Mouse (Mus musculus) urinary bladder, postnatal 25 days (tissue): ENCODE results near the gene Cdkn2d.
"Not testable (repeated sequence)": the region's sequence is repeated elsewhere in the genome, so short reads cannot be mapped to it uniquely, and the experiment has no call there.

Source experiments
- DNase-seq: peaks from one replicate; pipeline ENCODE4 v3.0.0; 2022; ENCODE audit warnings: low spot score

The Cdkn2d gene

GRCm38 (mm10) chr9:21291022-21291787 lies at the start of gene Cdkn2d:
Cdkn2d (minus strand) TSS chr9:21291407.
- DNase-seq, result peak; percentile 97

DNA sequence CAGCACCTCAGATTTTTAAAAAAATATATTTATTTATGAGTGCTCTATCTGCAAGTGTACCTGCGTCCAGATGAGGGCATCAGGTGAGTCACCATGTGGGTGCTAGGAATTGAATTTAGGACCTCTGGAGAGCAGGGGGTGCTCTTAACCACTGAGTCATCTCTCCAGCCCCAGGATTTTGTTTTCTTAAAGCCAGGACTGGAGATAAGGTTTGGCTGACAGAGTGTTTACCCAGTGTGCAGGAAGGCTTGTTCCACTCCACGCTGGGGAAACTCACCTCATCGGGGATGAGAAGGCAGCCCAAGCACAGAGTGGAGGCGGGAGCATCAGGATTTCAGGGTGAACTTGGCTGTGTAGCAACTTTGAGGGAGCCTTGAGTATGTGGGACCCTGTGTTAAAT lies 49.2 kb upstream of the Cdkn2d start:
- DNase-seq, result no peak

GRCm38 (mm10) chr9:21337652-21338051 lies 46.4 kb upstream of the Cdkn2d start:
- DNase-seq, result peak; percentile 74

DNA sequence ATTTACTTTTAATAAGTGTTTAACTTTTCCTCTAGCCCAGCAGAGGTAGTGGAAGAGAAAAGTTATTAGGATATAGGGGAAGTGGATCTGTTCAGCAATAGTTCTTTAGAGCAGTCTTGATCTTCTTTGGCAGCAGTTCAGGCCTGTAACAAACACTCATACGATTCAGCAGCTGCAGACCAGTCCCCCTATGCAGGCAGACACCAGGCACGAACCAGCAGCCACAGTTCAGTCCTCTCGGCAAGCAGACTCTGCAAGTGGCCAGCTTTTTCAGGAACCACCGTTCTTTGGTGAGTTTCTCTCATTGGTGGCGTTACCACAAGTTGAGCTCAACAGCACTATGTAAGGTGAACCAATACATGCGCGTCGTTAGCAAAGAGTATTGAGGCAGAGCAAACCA lies 45.3 kb upstream of the Cdkn2d start:
- DNase-seq, result no peak

DNA sequence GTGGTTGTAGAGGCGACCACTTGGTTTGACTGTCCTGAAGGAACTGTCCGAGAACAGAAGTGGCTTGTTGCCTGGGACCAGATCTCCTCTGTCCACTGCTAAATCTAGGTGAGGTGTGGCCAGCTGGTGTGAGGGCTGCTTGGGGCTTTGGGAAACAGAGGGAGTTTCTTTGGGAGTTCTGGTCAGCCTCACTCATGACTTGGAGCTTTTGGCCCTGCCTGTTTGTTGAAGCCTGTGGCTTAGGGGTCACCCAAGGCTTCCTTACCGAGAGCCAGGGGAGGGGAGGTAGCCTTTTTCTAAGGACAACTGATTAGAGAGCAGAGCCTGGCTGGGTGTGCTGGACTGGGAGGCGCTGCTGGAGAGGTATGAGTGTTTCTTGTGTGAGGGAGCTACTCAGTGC lies 44.2 kb upstream of the Cdkn2d start:
- DNase-seq, result no peak

GRCm38 (mm10) chr9:21334747-21335146 lies 43.5 kb upstream of the Cdkn2d start:
- DNase-seq, result no peak

DNA sequence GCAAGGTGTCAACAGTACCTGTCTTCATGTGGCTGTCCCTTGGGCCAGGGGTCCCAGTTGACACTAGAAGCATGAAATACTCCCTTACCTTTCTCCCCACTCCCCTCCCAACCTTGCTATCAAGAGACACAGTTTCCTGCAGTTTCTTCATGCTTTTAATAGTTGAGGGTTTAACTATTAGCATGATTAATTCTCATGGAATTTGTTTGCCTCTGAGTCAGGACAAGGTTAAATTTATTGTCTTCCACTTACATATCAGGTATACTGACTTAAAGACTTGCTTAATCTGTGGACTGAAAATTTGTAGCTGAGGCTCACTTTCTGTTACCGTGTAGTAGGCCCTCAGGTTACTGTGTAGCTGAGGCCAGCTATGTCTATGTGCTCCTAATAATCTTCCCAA lies 42.3 kb upstream of the Cdkn2d start:
- no peak for DNase-seq

- DNase-seq, result no peak
Observed at GRCm38 (mm10) chr9:21332161-21333061, 41.2 kb upstream of the Cdkn2d start.

DNA sequence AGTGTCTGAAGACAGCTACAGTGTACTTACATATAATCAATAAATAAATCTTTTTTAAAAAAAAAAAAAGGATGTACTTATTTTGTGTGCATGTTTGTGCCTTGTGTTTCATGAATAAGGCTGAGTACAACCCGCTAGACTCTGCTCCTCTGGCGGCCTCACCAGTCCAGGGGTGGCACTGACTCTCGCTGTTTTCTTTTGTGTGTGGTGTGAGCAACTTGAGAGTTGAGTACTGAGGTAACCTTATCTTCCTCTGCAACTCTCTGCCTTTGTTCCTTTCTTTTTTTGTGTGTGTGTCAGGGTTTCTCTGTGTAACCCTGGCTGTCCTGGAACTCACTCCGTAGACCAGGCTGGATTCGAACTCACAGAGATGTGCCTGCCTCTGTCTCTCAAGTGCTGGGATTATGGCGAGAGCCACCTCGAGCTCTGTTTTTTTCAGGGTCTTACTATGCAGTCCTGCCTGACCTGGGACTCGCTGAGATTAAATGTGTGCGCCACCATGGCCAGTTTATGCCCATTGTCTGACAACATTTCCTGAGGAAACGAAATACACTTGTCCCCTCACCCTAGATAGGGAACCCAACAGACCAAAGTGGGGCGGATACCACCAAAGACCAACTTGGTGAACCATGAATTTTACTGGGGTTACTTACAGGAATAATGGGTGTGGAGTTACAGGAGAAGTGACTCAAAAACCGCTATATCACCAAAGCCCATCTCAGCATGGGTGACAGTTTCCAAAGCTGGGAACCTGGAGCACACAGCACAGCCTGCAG lies 40.3 kb upstream of the Cdkn2d start:
- no peak for DNase-seq

DNA sequence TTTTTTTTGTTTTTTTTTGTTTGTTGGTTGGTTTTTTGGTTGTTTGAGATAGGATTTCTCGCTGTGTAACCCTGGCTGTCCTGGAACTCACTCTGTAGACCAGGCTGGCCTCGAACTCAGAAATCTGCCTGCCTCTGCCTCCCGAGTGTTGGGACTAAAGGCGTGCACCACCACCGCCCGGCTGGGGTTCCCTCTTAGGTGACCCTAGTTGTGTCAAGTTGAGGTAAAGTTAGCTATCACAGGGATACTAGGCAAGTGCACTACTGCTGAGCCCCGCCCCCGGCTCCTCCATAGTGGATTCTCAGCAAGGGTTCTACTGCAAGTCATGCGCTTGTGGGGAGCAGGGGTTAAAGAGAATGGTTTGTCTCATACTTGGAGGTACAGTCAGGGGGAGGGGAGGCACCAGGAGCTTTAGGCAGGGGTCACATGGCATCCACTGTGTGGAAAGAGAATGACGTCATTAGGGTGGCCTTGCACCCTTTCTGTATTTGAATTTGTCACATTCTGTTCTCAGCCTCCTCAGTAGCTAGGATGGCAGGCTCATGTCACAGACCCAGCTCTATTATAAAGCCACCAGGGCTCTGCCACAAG lies 38.6 kb upstream of the Cdkn2d start:
- no peak for DNase-seq

GRCm38 (mm10) chr9:21329041-21329440 lies 37.8 kb upstream of the Cdkn2d start:
- DNase-seq, result no peak

GRCm38 (mm10) chr9:21328041-21328440 lies 36.8 kb upstream of the Cdkn2d start:
- no peak for DNase-seq

DNA sequence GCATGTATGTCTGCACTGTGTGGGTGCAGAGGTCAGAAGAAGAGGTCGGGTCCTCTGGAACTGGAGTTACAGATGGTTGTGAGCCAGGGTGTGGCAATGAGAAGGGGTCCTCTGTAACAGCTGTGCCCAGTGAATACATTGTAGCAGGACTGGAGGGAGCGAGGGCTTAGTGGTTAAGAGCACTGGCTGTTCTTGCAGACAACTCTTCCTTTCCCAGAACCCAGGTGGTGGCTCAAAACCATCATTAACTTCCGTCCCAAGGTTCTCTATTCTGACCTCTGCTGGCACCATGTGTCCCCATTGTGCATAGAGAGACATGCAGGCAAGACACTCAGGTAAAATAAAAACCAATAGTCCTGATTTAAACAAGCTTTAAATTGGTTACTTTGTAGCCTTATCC lies 36.4 kb upstream of the Cdkn2d start:
- no peak for DNase-seq

DNA sequence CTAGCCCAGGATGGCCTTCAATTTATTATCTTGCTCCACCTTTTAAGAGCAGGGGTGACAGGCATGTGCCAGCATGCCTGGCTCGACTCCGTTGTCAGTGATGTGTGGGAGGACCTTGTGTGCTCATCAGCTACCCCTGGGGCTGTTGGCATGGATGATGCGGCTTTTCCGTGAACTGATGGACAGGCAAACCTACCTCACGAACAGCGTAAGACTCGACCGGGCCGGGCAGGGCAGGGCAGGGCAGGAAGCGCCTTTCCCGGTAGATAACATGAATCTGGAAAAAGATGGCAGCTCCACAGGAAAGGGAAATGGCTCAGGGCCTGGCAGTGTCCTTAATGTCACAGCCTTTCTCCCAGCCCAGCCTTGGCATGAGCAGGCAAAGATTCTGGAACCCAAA lies 33.1 kb upstream of the Cdkn2d start:
- DNase-seq, result no peak

DNA sequence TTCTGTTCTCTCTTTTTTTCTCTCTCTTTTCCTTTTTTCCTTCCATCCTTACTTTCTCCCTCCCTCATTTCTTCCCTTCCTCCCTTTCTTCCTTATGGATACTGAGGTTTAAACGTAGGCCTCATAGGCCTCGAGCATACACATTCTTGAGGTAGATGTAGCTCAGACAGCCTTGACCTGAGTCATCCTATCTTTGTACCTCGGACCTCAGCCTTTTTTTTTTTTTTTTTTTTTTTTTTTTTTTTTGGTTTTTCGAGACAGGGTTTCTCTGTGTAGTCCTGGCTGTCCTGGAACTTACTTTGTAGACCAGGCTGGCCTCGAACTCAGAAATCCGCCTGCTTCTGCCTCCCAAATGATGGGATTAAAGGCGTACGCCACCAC lies 31.7 kb upstream of the Cdkn2d start:
- DNase-seq, result not testable (repeated sequence)

- DNase-seq, result no peak
Observed at GRCm38 (mm10) chr9:21322211-21322916, 31.2 kb upstream of the Cdkn2d start.

DNA sequence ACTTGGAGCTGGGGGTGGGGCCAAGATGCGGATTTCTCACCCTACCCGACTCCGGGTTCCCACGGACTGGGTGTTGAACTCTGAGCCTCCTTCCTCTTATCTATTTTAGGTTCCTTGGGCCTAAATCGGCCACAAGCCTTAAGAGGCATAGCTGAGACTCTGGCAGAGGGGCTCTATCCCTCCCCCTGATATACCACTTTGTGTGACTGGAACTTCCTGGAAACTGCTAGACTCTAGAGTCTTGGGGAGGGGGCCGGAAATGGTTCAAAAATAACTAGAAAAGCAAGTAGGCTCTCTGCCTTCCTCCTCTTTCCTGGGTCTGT lies 30.3 kb upstream of the Cdkn2d start:
- DNase-seq, result no peak

DNA sequence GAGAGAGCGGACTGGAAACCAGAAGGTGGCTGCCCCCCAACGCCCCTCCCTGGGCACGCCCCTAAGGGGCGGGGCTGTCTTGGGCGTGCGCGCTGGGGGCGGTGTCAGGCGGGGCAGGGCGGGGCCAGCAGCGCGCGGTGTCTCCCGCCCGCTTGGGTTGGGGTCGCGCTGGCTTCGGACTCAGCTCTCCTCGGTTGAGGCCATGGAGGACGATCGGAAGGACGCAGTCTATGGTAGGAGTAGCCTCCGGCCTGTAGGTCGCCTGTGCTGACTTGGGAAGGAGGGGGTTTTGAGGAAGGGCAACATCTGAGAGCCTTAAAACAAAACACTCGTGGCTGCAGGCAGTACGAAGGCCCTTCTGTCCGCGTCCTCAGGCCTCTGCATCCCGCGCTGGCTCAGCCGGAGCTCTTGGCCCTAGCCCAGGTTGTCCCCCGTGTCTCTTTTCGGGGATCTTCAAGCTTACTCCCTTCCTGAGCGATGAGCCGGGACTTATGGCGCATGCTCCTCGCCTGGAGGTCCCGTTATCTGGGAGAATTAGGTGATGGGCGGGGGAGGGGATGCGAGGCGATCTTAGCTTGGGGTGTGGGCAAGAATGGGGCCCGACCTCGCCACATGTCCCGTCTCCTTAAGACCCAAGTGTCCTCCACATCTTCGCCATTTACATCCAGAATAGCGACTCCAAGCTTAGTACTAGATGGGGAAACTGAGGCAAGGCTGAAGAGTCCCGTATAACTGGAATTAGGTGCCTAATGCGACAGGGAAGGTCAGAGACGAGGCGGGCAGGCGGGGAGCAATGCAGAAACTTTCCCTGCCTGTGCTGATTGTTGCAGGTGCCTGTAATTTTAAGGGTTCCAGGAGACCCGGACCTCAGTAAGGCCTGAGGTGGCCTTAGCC lies 29.7 kb upstream of the Cdkn2d start, which contains the start of gene Slc44a2:
Slc44a2 (plus strand) TSS at position 80 of the 894 bp plus-strand sequence.
- DNase-seq, result peak; percentile 88

DNA sequence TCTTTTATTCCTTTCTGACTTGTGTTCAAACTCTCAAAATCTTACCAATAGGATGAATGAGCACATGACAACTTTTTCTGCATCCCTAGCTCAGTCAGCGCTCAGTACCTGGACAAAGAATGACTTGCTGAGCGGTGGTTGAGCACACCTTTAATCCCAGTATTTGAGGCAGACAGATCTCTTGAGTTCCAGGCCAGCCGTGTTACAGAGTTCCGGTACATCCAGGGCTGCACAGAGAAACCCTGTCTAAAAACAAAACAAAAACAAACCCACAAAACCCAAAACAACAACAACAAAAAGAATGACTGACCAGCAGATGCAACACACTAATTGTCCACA lies 29.0 kb upstream of the Cdkn2d start:
- no peak for DNase-seq

GRCm38 (mm10) chr9:21319503-21319902 lies 28.3 kb upstream of the Cdkn2d start:
- no peak for DNase-seq

DNA sequence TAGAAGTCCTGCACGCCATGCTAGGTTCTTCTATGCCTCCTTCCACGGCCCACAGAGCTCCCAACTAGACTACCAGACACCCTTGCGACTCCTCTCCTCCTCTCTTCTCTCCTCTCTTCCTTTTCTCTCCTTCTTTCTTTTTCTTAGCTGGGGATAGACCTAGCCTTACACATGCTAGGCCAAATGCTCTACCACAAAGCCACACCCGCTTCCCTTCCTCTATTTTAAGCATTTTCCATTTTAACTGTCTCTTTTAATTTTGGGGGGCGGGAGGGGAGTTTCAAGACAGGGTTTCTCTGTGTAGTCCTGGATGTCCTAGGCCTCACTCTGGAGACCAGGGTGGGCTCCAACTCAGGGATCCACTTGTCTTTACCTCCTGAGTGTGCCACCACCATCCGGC lies 27.6 kb upstream of the Cdkn2d start:
- no peak for DNase-seq
